Mouse (Mus musculus) forebrain, embryonic 13.5 days (tissue): ENCODE measurements around the gene Traf1. TPM values are rescaled to one million over a fixed set of nuclear protein-coding genes. Genes with fewer than 3 reads are reported as not detected.

Experiments
- ATAC-seq: fragments of 200-750 bp; cut with Nextera tagmentation; 2 replicates; pipeline ENCODE4 v1.8.0; 2017
- H3K27ac ChIP-seq: fragments of 300-500 bp; sonication (generic); 2 replicates; pipeline ENCODE4 v1.5.1; 2015; ENCODE audit warnings: inconsistent platforms, mild to moderate bottlenecking, moderate library complexity
- H3K27me3 ChIP-seq: fragments of 300-500 bp; sonication (generic); 2 replicates; pipeline ENCODE4 v1.6.1; 2015; ENCODE audit warnings: mild to moderate bottlenecking, inconsistent platforms
- H3K36me3 ChIP-seq: fragments of 300-500 bp; sonication (generic); 2 replicates; pipeline ENCODE4 v1.6.1; 2015; ENCODE audit warnings: mild to moderate bottlenecking, inconsistent platforms; ENCODE audit not compliant: poor library complexity, severe bottlenecking
- H3K4me1 ChIP-seq: fragments of 300-500 bp; sonication (generic); 2 replicates; pipeline ENCODE4 v1.6.1; 2015; ENCODE audit warnings: inconsistent platforms
- H3K4me2 ChIP-seq: fragments of 300-500 bp; sonication (generic); 2 replicates; pipeline ENCODE4 v1.6.1; 2015; ENCODE audit warnings: inconsistent platforms, mild to moderate bottlenecking, moderate library complexity
- H3K4me3 ChIP-seq: fragments of 300-500 bp; sonication (generic); 2 replicates; pipeline ENCODE4 v1.5.1; 2015; ENCODE audit warnings: mild to moderate bottlenecking, inconsistent platforms
- H3K9ac ChIP-seq: fragments of 300-500 bp; sonication (generic); 2 replicates; pipeline ENCODE4 v1.6.1; 2015; ENCODE audit warnings: mild to moderate bottlenecking, inconsistent platforms
- H3K9me3 ChIP-seq: fragments of 300-500 bp; sonication (generic); replicated peaks from 2 replicates; pipeline ENCODE4 v1.6.1; 2016; ENCODE audit warnings: inconsistent platforms
- WGBS: fragments of 180-500 bp; shearing (Covaris S2); methylation state at CpG from one replicate; pipeline ENCODE4 v1.1.7; 2015; 5-methylcytosine and 5-hydroxymethylcytosine counted together
- polyA plus RNA-seq: library from polyadenylated mRNA; unstranded; fragments of >200 nt; fragmentation: Nextera tagmentation; extraction: Ambion mirVana; gene quantifications from 2 replicates; pipeline ENCODE4 v1.2.1, GENCODE M21; 2015

Gene Traf1
- 0.13 and 0.34 TPM in 2 replicates for polyA plus RNA-seq

- no peak for ATAC-seq
- WGBS, result 24% methylated on average over 20 of the region's 20 CpGs
- no peak within 1 kb of the TSS for H3K27ac ChIP-seq
- H3K4me2 ChIP-seq, result peak within 1 kb of the TSS; percentile 43
- no peak within 1 kb of the TSS for H3K9ac ChIP-seq
- no peaks in the 10 kb centered on the region for H3K9me3 ChIP-seq
- 0 out of 2 replicates have a peak, but pooled peaks cover 5% of the 10 kb centered on the region for H3K4me1 ChIP-seq
- no peaks in the 10 kb centered on the region for H3K36me3 ChIP-seq
- peaks cover 8% of the 10 kb centered on the region; the same call in 1 of the 2 replicates for H3K27me3 ChIP-seq
- no peak within 1 kb of the TSS for H3K4me3 ChIP-seq
These were observed at the start of gene Traf1 for GRCm38 (mm10) chr2:34961481-34962036. TSS of gene Traf1 (minus strand) at chr2:34961772.

DNA sequence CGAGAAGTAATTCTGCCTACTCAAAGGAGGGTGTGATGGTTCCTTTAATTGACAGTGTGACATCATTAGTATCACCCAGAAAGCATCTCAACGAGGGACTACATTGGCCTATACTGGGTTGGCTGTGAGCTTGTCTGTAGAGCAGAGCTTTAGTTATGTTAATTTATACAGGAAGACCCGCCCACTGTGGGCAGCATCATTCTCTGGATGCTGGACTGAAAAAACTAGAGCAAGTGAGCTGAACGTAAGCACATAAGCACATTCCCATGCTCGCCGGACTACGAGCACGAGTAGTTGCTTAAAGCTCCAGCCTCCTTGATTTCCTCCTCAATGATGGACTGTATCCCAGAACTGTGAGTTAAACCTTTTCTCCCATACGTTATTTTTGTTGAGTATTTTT lies 37.4 kb upstream of the Traf1 start:
- no peak overlapping the region for H3K4me3 ChIP-seq
- no peaks in the 10 kb centered on the region for H3K9me3 ChIP-seq
- H3K4me2 ChIP-seq, result no peak overlapping the region
- no peaks in the 10 kb centered on the region for H3K27me3 ChIP-seq
- no peak for ATAC-seq
- peaks cover 10% of the 10 kb centered on the region for H3K4me1 ChIP-seq
- no peak overlapping the region for H3K9ac ChIP-seq
- H3K27ac ChIP-seq, result no peak overlapping the region
- 63% methylated on average over 9 of the region's 9 CpGs for WGBS
- no peaks in the 10 kb centered on the region for H3K36me3 ChIP-seq

GRCm38 (mm10) chr2:34996506-34996905 lies 34.9 kb upstream of the Traf1 start:
- no peaks in the 10 kb centered on the region for H3K27me3 ChIP-seq
- no peaks in the 10 kb centered on the region for H3K9me3 ChIP-seq
- no peak overlapping the region for H3K27ac ChIP-seq
- no peak overlapping the region for H3K4me3 ChIP-seq
- no peak for ATAC-seq
- H3K4me1 ChIP-seq, result peaks cover 28% of the 10 kb centered on the region
- H3K9ac ChIP-seq, result no peak overlapping the region
- H3K4me2 ChIP-seq, result no peak overlapping the region
- H3K36me3 ChIP-seq, result no peaks in the 10 kb centered on the region
- 91% methylated on average over 5 of the region's 5 CpGs for WGBS

DNA sequence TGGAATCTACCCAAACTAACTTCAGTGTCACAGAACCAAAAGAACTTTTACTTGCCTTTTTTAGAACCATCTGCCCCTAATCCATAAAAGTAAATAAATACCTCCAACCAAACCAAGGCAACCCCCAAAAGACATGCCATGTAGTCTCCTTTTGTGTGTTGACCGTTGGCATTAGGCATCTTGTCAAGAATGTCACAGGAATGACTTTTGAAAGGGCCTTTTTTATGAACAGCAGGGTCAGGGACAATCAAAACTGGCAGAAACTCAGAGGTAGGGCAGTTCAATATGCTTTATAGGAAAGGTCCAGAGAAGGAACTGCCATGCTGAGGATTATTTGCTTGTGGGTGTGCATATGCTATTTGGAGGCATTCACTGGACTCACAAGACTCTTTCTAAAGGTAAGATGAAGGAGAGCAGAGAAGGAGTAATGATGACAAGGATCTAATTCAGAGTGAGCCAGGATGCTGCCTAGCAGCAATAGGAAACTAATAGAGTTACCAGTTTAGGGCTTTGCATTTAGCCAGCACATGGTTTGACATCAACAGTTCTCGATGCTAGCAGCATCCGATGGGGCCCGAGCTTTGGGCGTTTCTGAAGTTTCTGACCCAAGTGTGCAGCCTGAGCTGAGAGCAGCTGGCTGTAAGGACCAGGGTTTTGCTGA lies 32.3 kb upstream of the Traf1 start:
- WGBS, result 15% methylated on average over 5 of the region's 5 CpGs
- Histone ChIP-seq H3K4me2 (0 out of 2 replicates have a peak overlapping the region, but pooled peaks have one; percentile 8), H3K27me3 (no peaks in the 10 kb centered on the region), H3K9me3 (no peaks in the 10 kb centered on the region), H3K27ac (peak overlapping the region; percentile 82), H3K4me1 (peaks cover 31% of the 10 kb centered on the region), H3K4me3 (no peak overlapping the region), H3K9ac (no peak overlapping the region), H3K36me3 (no peaks in the 10 kb centered on the region)
- ATAC-seq, result peak; percentile 57

GRCm38 (mm10) chr2:34992729-34993695 lies 31.4 kb upstream of the Traf1 start:
- Histone ChIP-seq H3K9me3 (no peaks in the 10 kb centered on the region), H3K36me3 (no peaks in the 10 kb centered on the region), H3K4me3 (no peak overlapping the region), H3K9ac (0 out of 2 replicates have a peak overlapping the region, but pooled peaks have one; percentile 16), H3K4me2 (peak overlapping the region; percentile 33), H3K27me3 (no peaks in the 10 kb centered on the region), H3K4me1 (peaks cover 31% of the 10 kb centered on the region), H3K27ac (peak overlapping the region; percentile 82)
- ATAC-seq, result peak; percentile 89
- WGBS, result 6% methylated on average over 9 of the region's 9 CpGs

- Histone ChIP-seq H3K9me3 (no peaks in the 10 kb centered on the region), H3K4me3 (no peak overlapping the region), H3K36me3 (no peaks in the 10 kb centered on the region), H3K27me3 (no peaks in the 10 kb centered on the region), H3K4me1 (peaks cover 31% of the 10 kb centered on the region), H3K27ac (no peak overlapping the region), H3K4me2 (no peak overlapping the region), H3K9ac (no peak overlapping the region)
- no peak for ATAC-seq
- WGBS, result 75% methylated on average over 3 of the region's 3 CpGs
These were observed 30.4 kb upstream of the Traf1 start for GRCm38 (mm10) chr2:34991966-34992365.

GRCm38 (mm10) chr2:34989749-34990148 lies 28.2 kb upstream of the Traf1 start:
- peaks cover 30% of the 10 kb centered on the region for H3K4me1 ChIP-seq
- WGBS, result 87% methylated on average over 1 of the region's 1 CpGs
- H3K9me3 ChIP-seq, result no peaks in the 10 kb centered on the region
- H3K36me3 ChIP-seq, result no peaks in the 10 kb centered on the region
- H3K27me3 ChIP-seq, result no peaks in the 10 kb centered on the region
- H3K27ac ChIP-seq, result no peak overlapping the region
- H3K4me2 ChIP-seq, result no peak overlapping the region
- no peak overlapping the region for H3K4me3 ChIP-seq
- ATAC-seq, result no peak
- no peak overlapping the region for H3K9ac ChIP-seq

DNA sequence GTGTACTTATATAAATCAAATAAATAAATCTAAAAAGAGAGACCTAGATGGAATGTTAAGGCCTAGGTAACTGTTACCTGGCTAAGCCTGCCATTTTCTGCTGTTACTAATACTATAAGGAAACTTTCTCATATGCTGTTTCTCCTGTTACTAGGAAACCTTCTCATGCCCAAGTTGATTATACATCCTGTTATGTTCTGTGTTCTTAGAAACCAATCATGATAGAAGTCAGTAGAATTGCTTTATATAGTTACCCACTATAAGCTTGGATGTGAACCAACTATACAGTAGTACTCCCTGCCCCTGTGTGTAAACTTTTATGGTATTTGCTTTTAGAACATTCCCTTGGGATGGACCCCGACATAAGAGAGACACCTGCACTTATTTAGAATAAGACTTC lies 26.0 kb upstream of the Traf1 start:
- Histone ChIP-seq H3K4me1 (peaks cover 16% of the 10 kb centered on the region), H3K36me3 (no peaks in the 10 kb centered on the region), H3K4me2 (no peak overlapping the region), H3K4me3 (no peak overlapping the region), H3K9ac (no peak overlapping the region), H3K27ac (no peak overlapping the region), H3K9me3 (no peaks in the 10 kb centered on the region), H3K27me3 (no peaks in the 10 kb centered on the region)
- WGBS, result 86% methylated on average over 1 of the region's 1 CpGs
- no peak for ATAC-seq

DNA sequence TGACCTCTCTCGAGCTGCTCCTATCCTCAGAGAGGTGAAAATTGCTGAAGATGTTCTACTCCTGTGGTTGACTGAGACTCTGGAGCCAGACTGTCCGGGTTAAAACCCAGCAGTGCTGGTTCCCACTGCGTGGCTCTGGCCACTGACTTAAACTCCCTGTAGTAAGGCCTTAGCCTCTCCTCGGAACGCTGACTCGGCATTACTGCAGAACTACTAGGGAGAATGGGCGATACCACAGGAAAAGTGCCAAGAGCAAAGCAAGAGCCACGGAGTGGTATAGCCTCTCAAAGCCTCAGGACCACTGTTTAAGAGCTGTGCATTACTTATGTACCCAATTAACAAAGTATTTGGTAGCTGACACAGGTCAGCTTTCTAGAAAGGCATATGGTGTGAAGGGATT lies 23.3 kb upstream of the Traf1 start:
- Histone ChIP-seq H3K4me1 (peaks cover 25% of the 10 kb centered on the region), H3K36me3 (no peaks in the 10 kb centered on the region), H3K4me3 (no peak overlapping the region), H3K27me3 (no peaks in the 10 kb centered on the region), H3K27ac (no peak overlapping the region), H3K9ac (no peak overlapping the region), H3K4me2 (no peak overlapping the region), H3K9me3 (no peaks in the 10 kb centered on the region)
- WGBS, result 88% methylated on average over 8 of the region's 8 CpGs
- ATAC-seq, result no peak

DNA sequence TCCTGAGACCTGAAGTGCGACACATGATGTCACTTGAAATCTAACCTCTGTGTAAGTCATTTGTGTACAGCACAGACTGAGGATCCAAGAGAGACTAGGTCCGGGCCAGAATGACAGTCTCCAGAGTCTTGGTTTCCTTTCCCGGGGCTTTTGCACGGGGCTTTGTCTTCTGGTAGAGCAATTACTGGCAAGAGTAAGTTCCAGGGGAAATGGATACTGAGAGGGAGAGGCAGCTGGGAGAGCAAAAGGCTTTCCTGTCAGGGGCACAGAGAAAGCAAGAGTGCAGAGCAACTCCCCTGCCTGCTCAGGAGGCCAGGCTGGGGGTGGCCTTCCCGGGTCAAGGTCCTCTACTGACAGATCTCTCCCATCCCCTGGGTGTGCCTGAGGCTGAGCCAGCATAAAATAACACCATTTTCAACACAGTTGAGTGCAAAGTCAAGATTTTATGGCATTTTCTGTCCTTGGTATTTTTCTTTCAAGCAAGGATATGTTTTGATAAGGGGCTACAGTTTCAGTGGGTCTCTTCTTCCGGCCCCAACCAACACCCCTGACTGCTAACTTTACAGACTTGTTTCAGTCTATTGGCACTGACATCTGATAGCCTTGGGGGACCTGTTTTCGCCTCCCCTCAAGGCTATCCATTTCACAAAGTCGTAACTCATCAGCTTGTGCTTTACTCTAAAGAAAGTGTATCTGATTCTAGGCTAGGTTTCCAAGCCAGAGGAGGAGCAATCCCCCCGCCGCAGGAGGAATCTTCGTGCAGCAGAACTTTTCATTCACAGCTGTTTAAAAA lies 21.5 kb upstream of the Traf1 start:
- H3K4me1 ChIP-seq, result peaks cover 20% of the 10 kb centered on the region
- no peak for ATAC-seq
- no peak overlapping the region for H3K4me3 ChIP-seq
- H3K9me3 ChIP-seq, result no peaks in the 10 kb centered on the region
- H3K27ac ChIP-seq, result no peak overlapping the region
- no peak overlapping the region for H3K9ac ChIP-seq
- no peaks in the 10 kb centered on the region for H3K27me3 ChIP-seq
- H3K4me2 ChIP-seq, result no peak overlapping the region
- H3K36me3 ChIP-seq, result no peaks in the 10 kb centered on the region
- 67% methylated on average over 11 of the region's 11 CpGs for WGBS

DNA sequence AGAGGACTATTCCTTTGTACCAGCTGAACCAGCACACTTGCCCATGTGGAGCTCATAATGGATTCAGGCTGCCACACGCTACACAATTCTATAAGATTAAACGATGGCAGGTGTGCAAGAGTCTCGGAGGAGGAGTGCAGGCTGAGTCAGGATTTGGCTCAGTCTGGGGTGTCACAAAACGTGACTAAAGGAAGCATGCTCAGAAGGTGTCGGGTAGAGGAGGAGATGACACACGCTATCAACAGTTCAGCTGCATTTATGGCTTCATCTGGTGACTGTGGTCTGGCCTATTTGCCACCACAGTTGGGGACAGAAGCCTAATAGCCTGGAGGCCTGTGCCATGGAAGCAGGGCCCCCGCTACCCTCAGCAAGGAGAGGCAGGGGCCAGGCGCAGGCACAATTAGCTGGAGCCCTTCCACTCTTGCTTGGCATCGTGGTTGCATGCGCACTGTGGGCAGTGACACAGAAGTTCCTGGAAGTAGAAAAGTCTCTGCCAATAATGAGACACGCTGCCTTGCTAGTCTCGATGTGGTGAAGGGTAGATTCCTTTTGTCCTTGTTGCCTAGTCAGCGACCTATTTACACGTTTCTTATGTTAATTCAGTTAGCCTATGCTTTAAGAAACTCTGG lies 20.6 kb upstream of the Traf1 start:
- no peak overlapping the region for H3K4me3 ChIP-seq
- H3K9me3 ChIP-seq, result no peaks in the 10 kb centered on the region
- no peaks in the 10 kb centered on the region for H3K27me3 ChIP-seq
- H3K4me2 ChIP-seq, result no peak overlapping the region
- H3K9ac ChIP-seq, result no peak overlapping the region
- H3K27ac ChIP-seq, result no peak overlapping the region
- no peaks in the 10 kb centered on the region for H3K36me3 ChIP-seq
- peaks cover 20% of the 10 kb centered on the region for H3K4me1 ChIP-seq
- WGBS, result 47% methylated on average over 14 of the region's 14 CpGs
- no peak for ATAC-seq
